Mouse (Mus musculus) kidney, adult 2 months (tissue): ENCODE results near the gene Hoxa5.

Experiments
- CTCF ChIP-seq: fragments of 200-500 bp; conservative IDR thresholded peaks from 2 replicates; pipeline ENCODE4 v1.5.1; 2011; ENCODE audit warnings: low read depth, mild to moderate bottlenecking, control low read depth, low read length, moderate library complexity, mixed read lengths; ENCODE audit not compliant: insufficient read depth, insufficient read length
- POLR2A ChIP-seq: fragments of 200-500 bp; IDR thresholded peaks from one replicate; pipeline ENCODE4 v1.6.1; 2011; ENCODE audit warnings: low read depth, low read length, control low read depth

- TF ChIP-seq POLR2A (no peak), CTCF (no peak)
Observed at GRCm38 (mm10) chr6:52219234-52219942, 15.0 kb upstream of the Hoxa5 start.
